Mouse (Mus musculus) activated CD4-positive, CD25-positive, alpha-beta regulatory T cell, adult 4 months (primary cell): ENCODE data around the gene Hmg20b. TPM values are rescaled to one million over a fixed set of nuclear protein-coding genes. Genes with fewer than 3 reads are reported as not detected.

Source experiments
- ATAC-seq: one replicate; pipeline ENCODE4 v1.8.0; 2017
- polyA plus RNA-seq, 2 experiments: library from polyadenylated mRNA; unstranded; fragments of 100-300 nt; shearing (Covaris generic); gene quantifications; one replicate each; pipeline ENCODE4 v1.2.1; 2017

The Hmg20b gene
- polyA plus RNA-seq, 2 experiments from 2014 or later: 18.7 to 20.6 TPM

- no peak for ATAC-seq
These were observed 27.7 kb upstream of the Hmg20b start, which contains the start of gene Fzr1 for GRCm38 (mm10) chr10:81377793-81378552. Gene Fzr1, minus strand, starts transcription at chr10:81378516.

GRCm38 (mm10) chr10:81377362-81377664 is 27.0 kb upstream of the Hmg20b start:
- ATAC-seq: no peak

- no peak for ATAC-seq
These were observed 26.5 kb upstream of the Hmg20b start for GRCm38 (mm10) chr10:81376561-81377361.

GRCm38 (mm10) chr10:81375322-81375721 is 25.0 kb upstream of the Hmg20b start:
- no peak for ATAC-seq

GRCm38 (mm10) chr10:81367207-81367495 is 16.9 kb upstream of the Hmg20b start:
- ATAC-seq: no peak

- no peak for ATAC-seq
These were observed 16.4 kb upstream of the Hmg20b start for GRCm38 (mm10) chr10:81366477-81367206.

- ATAC-seq: no peak
These were observed 15.6 kb upstream of the Hmg20b start, which contains the start of gene 4930404N11Rik for GRCm38 (mm10) chr10:81365672-81366476. Gene 4930404N11Rik, minus strand, starts transcription at chr10:81365816.

GRCm38 (mm10) chr10:81365073-81365472 is 14.8 kb upstream of the Hmg20b start:
- no peak for ATAC-seq

- ATAC-seq: no peak
These were observed 14.4 kb upstream of the Hmg20b start for GRCm38 (mm10) chr10:81364666-81365065.

- no peak for ATAC-seq
These were observed 13.4 kb upstream of the Hmg20b start for GRCm38 (mm10) chr10:81363436-81364346.

- no peak for ATAC-seq
These were observed 12.2 kb upstream of the Hmg20b start for GRCm38 (mm10) chr10:81362336-81362949.

GRCm38 (mm10) chr10:81360721-81361120 is 10.4 kb upstream of the Hmg20b start:
- ATAC-seq: no peak

- ATAC-seq: no peak
These were observed 8.6 kb upstream of the Hmg20b start for GRCm38 (mm10) chr10:81358841-81359240.

- no peak for ATAC-seq
These were observed 7.9 kb upstream of the Hmg20b start for GRCm38 (mm10) chr10:81358209-81358608.

GRCm38 (mm10) chr10:81356991-81357844 is 6.9 kb upstream of the Hmg20b start, which contains the start of gene Mfsd12:
Gene Mfsd12, plus strand, starts transcription at chr10:81357491.
- peak; percentile 91 for ATAC-seq

GRCm38 (mm10) chr10:81356352-81356990 is 6.2 kb upstream of the Hmg20b start:
- ATAC-seq: no peak

- ATAC-seq: no peak
These were observed 5.3 kb upstream of the Hmg20b start for GRCm38 (mm10) chr10:81355533-81355932.

- ATAC-seq: no peak
These were observed 4.6 kb upstream of the Hmg20b start for GRCm38 (mm10) chr10:81354738-81355477.
